Mouse (Mus musculus): ENCODE results near the gene Cplx2. TPM values are rescaled to one million over a fixed set of nuclear protein-coding genes. Genes with fewer than 3 reads are reported as not detected.

The Cplx2 gene
- polyA plus RNA-seq, 1 experiment, result 7.4 TPM

DNA sequence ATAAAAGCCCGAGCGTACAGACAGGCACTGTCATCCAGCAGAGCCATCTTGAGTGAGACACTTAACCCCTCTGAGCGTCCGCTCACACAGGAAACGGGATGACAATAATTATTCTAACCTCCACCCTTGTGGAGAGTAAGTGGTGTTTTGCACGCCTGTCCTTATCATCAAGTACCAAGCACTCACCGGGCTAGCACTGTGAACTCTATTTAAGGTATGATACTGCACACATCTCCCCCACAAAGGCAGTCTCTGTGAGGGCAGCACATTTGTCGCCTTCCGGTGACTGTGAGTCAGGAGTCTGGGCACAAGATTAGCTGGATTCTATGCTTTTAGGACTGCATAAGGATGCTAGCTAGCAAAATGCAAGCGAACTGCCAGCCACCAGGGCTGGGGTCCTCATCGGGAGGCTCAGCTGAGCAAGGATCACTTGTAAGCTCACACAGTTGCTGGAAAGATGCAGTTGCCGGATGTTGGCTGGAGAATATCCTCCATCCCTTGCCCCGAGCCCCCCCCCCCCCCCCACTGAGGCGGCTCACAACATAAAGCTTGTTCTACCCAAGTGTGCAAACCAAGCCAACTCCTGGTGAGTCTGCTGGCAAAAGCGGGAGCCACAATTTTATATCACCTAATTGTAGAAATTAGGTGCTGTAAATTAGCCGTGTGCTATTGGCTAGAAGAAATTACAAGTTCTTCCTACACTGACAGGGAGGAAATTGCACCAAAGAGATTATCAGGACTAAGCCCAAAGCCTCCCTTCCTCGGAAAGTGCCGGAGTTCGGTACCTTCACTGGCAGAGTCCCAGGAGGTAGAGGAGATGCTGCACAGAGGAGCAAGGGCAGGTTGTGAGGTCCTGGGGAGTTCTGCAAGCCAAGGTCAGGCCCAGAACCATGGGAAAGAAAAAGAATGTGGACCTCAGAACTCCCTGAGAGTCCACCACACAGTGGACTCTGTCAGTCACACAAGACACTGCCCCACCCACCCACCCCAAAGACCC is 14.2 kb downstream of the Cplx2 start:
- Histone ChIP-seq H3K4me3 (replicated peaks; ENCODE audit: control insufficient read depth, low read depth, low read length) (no peak overlapping the region), H3K27ac (ENCODE audit: control insufficient read depth, insufficient read depth, low read depth, low read length, poor library complexity) (no peak overlapping the region), H3K4me1 (ENCODE audit: control insufficient read depth, insufficient read depth, low read length) (peaks cover 3% of the 10 kb centered on the region; the same call in 1 of the 2 replicates)
- WGBS, result 49% methylated on average over 19 of the region's 19 CpGs
- no peak for TF ChIP-seq POLR2A (IDR thresholded peaks at IDR 0.05; ENCODE audit: borderline replicate concordance, control insufficient read depth, low read depth, low read length)
- TF ChIP-seq CTCF (IDR thresholded peaks at IDR 0.05; ENCODE audit: control insufficient read depth, insufficient read depth, low read length), result no peak

DNA sequence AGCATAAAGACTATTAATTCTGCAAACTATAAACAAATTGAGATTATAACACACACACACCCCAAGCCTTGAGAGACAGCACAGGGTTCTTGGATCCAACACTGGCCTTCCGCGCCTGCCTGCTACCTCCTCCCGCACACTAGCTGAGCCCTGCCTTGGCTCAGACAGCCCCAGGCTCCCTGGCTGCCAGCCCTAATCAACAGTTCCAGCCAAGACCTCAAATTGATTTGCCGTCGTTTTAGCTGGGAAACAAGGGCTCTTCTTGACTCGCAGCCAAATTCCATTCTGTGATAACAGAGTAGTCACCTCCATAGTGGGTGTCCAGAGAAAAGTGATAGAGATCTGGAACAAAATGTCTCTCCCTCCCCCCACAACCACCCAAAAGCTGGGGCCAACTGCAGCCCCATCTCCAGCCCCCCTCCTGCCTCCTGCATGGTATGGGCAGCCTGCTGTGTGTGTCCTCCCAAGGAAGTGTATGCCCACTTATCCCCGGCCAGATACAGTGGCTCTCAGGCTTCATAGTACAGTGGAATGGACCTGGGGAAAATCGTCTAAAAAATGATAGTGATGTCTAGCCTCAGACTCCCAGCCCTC is 18.9 kb downstream of the Cplx2 start:
- 64% methylated on average over 8 of the region's 8 CpGs for WGBS
- no peak for TF ChIP-seq CTCF (IDR thresholded peaks at IDR 0.05; ENCODE audit: control insufficient read depth, insufficient read depth, low read length)
- TF ChIP-seq POLR2A (IDR thresholded peaks at IDR 0.05; ENCODE audit: borderline replicate concordance, control insufficient read depth, low read depth, low read length), result no peak
- no peak overlapping the region for H3K4me3 ChIP-seq (replicated peaks; ENCODE audit: control insufficient read depth, low read depth, low read length)

GRCm38 (mm10) chr13:54390565-54391013 is 19.4 kb downstream of the Cplx2 start:
- TF ChIP-seq POLR2A (IDR thresholded peaks at IDR 0.05; ENCODE audit: borderline replicate concordance, control insufficient read depth, low read depth, low read length) (no peak), CTCF (IDR thresholded peaks at IDR 0.05; ENCODE audit: control insufficient read depth, insufficient read depth, low read length) (no peak)
- H3K27ac ChIP-seq (ENCODE audit: control insufficient read depth, insufficient read depth, low read depth, low read length, poor library complexity), result no peak overlapping the region
- 87% methylated on average over 7 of the region's 7 CpGs for WGBS
- no peak overlapping the region for H3K4me3 ChIP-seq (replicated peaks; ENCODE audit: control insufficient read depth, low read depth, low read length)
- H3K4me1 ChIP-seq (ENCODE audit: control insufficient read depth, insufficient read depth, low read length), result peaks cover 1% of the 10 kb centered on the region; the same call in 1 of the 2 replicates

More for the DNA sequence above, 18.9 kb downstream of the Cplx2 start:
- Histone ChIP-seq H3K4me1 (ENCODE audit: control insufficient read depth, insufficient read depth, low read length) (no peaks in the 10 kb centered on the region), H3K27ac (ENCODE audit: control insufficient read depth, insufficient read depth, low read depth, low read length, poor library complexity) (no peak overlapping the region)

DNA sequence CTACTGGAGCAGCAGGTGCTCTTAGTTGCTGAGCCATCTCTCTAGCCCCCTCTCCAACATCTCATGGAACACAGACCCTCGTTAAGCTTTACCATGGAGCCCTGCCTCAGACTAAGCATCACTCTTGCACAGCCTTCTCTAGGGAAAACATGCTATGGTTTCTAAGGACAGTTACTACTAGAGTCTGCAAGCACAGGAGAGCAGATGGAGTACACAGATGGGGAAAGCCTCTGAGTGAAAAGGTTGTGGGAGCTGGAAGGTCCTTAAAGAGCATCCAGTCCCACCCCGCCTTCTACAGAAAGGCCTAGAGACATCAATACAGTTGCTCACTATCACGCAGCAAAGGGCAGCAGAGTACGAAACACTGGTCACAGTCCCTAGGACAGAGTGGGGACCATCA is 20.2 kb downstream of the Cplx2 start:
- WGBS, result 87% methylated on average over 4 of the region's 4 CpGs
- Histone ChIP-seq H3K27ac (ENCODE audit: control insufficient read depth, insufficient read depth, low read depth, low read length, poor library complexity) (no peak overlapping the region), H3K4me3 (replicated peaks; ENCODE audit: control insufficient read depth, low read depth, low read length) (no peak overlapping the region), H3K4me1 (ENCODE audit: control insufficient read depth, insufficient read depth, low read length) (peaks cover 1% of the 10 kb centered on the region; the same call in 1 of the 2 replicates)
- TF ChIP-seq CTCF (IDR thresholded peaks at IDR 0.05; ENCODE audit: control insufficient read depth, insufficient read depth, low read length) (no peak), POLR2A (IDR thresholded peaks at IDR 0.05; ENCODE audit: borderline replicate concordance, control insufficient read depth, low read depth, low read length) (no peak)

DNA sequence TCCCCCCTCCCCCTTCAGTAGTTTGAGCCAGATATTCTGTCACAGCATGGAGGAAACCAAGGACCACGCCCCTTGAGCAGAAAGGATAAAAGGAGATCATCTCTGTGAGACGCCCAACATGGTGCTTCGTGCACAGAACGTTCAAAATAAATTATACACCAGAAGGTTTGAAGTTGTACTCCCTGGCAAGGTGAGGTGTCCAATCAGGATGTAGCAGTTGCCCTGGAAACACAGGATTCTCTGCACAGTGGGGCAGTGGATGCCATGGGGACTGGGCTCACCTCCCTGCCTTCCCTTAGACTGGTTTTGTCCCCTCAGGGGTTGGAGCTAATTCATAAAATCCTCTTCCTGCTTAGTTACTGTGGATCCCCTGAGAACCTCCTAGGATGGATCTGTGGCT is 25.9 kb downstream of the Cplx2 start:
- Histone ChIP-seq H3K4me1 (ENCODE audit: control insufficient read depth, insufficient read depth, low read length) (peaks cover 1% of the 10 kb centered on the region; the same call in 1 of the 2 replicates), H3K27ac (ENCODE audit: control insufficient read depth, insufficient read depth, low read depth, low read length, poor library complexity) (no peak overlapping the region), H3K4me3 (replicated peaks; ENCODE audit: control insufficient read depth, low read depth, low read length) (no peak overlapping the region)
- 67% methylated on average over 4 of the region's 4 CpGs for WGBS
- TF ChIP-seq CTCF (IDR thresholded peaks at IDR 0.05; ENCODE audit: control insufficient read depth, insufficient read depth, low read length) (no peak), POLR2A (IDR thresholded peaks at IDR 0.05; ENCODE audit: borderline replicate concordance, control insufficient read depth, low read depth, low read length) (no peak)

- 35% methylated on average over 7 of the region's 7 CpGs for WGBS
- H3K4me1 ChIP-seq (ENCODE audit: control insufficient read depth, insufficient read depth, low read length), result no peaks in the 10 kb centered on the region; the same call in 1 of the 2 replicates
Measured at GRCm38 (mm10) chr13:54400565-54401179, 29.5 kb downstream of the Cplx2 start.

GRCm38 (mm10) chr13:54401180-54401569 is 30.0 kb downstream of the Cplx2 start:
- no peak overlapping the region for H3K4me3 ChIP-seq (replicated peaks; ENCODE audit: control insufficient read depth, low read depth, low read length)
- TF ChIP-seq CTCF (IDR thresholded peaks at IDR 0.05; ENCODE audit: control insufficient read depth, insufficient read depth, low read length), result no peak
- no peak for TF ChIP-seq POLR2A (IDR thresholded peaks at IDR 0.05; ENCODE audit: borderline replicate concordance, control insufficient read depth, low read depth, low read length)
- no peak overlapping the region for H3K27ac ChIP-seq (ENCODE audit: control insufficient read depth, insufficient read depth, low read depth, low read length, poor library complexity)
- no peaks in the 10 kb centered on the region for H3K4me1 ChIP-seq (ENCODE audit: control insufficient read depth, insufficient read depth, low read length)
- 21% methylated on average over 5 of the region's 5 CpGs for WGBS

More at GRCm38 (mm10) chr13:54400565-54401179, 29.5 kb downstream of the Cplx2 start:
- TF ChIP-seq POLR2A (IDR thresholded peaks at IDR 0.05; ENCODE audit: borderline replicate concordance, control insufficient read depth, low read depth, low read length) (no peak), CTCF (IDR thresholded peaks at IDR 0.05; ENCODE audit: control insufficient read depth, insufficient read depth, low read length) (no peak)
- Histone ChIP-seq H3K4me3 (replicated peaks; ENCODE audit: control insufficient read depth, low read depth, low read length) (no peak overlapping the region), H3K27ac (ENCODE audit: control insufficient read depth, insufficient read depth, low read depth, low read length, poor library complexity) (no peak overlapping the region)

GRCm38 (mm10) chr13:54402346-54402745 is 31.2 kb downstream of the Cplx2 start:
- H3K4me1 ChIP-seq (ENCODE audit: control insufficient read depth, insufficient read depth, low read length), result no peaks in the 10 kb centered on the region
- TF ChIP-seq CTCF (IDR thresholded peaks at IDR 0.05; ENCODE audit: control insufficient read depth, insufficient read depth, low read length) (no peak), POLR2A (IDR thresholded peaks at IDR 0.05; ENCODE audit: borderline replicate concordance, control insufficient read depth, low read depth, low read length) (no peak)
- no peak overlapping the region for H3K4me3 ChIP-seq (replicated peaks; ENCODE audit: control insufficient read depth, low read depth, low read length)
- WGBS, result 67% methylated on average over 4 of the region's 4 CpGs
- no peak overlapping the region for H3K27ac ChIP-seq (ENCODE audit: control insufficient read depth, insufficient read depth, low read depth, low read length, poor library complexity)

All from bone marrow, adult 2 months (tissue).